Mouse (Mus musculus) ES-E14 (cell line): ENCODE data around the gene Ank2.

Experiments
- CHD2 ChIP-seq: IDR thresholded peaks from 2 replicates; pipeline ENCODE4 v1.6.1; 2014; ENCODE audit warnings: mild to moderate bottlenecking, low read depth, low read length, inconsistent platforms
- HCFC1 ChIP-seq: IDR thresholded peaks from 2 replicates; pipeline ENCODE4 v1.6.1; 2012; ENCODE audit warnings: low read length, inconsistent platforms, borderline replicate concordance; ENCODE audit not compliant: insufficient read depth
- MAFK ChIP-seq: IDR thresholded peaks from 2 replicates; pipeline ENCODE4 v1.6.1; 2014; ENCODE audit warnings: mild to moderate bottlenecking, low read depth, low read length, inconsistent platforms; ENCODE audit not compliant: insufficient read depth
- ZC3H11A ChIP-seq: IDR thresholded peaks from 2 replicates; pipeline ENCODE4 v1.6.1; 2012; ENCODE audit warnings: low read depth, mild to moderate bottlenecking, inconsistent platforms, low read length, borderline replicate concordance
- ZNF384 ChIP-seq: IDR thresholded peaks from 2 replicates; pipeline ENCODE4 v1.6.1; 2012; ENCODE audit warnings: low read depth, low read length, inconsistent platforms

DNA sequence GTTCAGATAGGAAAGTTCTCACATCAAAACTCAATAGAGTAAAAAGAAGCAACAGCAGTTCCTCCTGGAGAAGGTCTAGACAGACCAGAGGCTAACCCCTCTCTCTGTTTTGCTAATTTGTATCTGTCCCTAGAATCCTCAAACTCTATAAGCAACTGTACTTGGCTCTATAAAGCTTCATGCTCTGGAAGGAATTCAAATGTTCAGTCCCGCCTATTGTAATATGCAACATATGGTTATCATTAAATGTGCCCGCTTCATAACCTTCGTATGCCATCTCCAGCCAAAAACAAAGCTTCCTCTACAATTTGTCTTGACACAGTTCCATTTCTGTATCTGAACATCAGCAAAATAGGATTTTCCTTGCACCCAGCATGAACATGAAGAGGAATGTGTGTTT, 389.7 kb downstream of the Ank2 start:
- no peak for TF ChIP-seq ZC3H11A
- TF ChIP-seq CHD2 = no peak
- no peak for TF ChIP-seq ZNF384
- TF ChIP-seq HCFC1 = no peak
- TF ChIP-seq MAFK = no peak
